Mouse (Mus musculus): ENCODE results near the gene Gm15319.
"Not testable (repeated sequence)": the region's sequence is repeated elsewhere in the genome, so short reads cannot be mapped to it uniquely, and the experiment has no call there.

DNA sequence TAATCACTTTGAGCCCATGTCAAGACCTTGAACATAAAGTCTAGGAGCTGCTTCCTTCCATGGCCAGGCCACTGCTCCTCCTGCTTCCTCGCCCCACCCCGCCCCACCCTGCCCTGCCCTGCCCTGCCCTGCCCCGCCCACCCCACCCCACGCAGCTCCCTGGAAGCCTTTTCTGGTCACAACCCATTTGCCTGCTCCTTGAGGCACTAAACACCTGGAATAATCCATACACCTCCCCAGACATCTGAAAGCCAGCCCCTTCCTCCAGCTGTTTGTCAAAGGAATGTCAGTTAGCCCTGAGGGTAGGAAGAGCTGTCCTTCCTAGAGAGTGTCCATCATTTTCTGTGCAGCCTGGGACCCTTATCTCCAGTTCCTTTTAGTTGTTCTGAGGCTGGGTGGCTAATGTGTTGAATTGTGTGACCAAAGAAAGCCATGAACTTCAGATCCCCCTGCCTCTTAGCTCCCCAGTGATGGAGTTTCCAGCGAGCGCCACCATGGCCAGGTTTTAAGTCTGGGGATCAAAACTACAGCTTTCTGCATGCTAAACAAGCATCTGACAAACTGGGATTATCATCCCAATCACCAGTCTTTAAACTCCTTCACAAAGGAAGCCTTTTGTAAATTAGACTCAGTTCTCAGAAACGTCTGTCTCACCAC lies 25.8 kb upstream of the Gm15319 start:
- TF ChIP-seq POLR2A (IDR thresholded peaks at IDR 0.05; ENCODE audit: low read depth, low read length); CTCF (IDR thresholded peaks at IDR 0.05; ENCODE audit: extremely low read depth, insufficient read depth, insufficient read length, insufficient replicate concordance): not testable (repeated sequence)

All from spleen, adult 2 months (tissue).